Mouse (Mus musculus): ENCODE measurements around the gene Frmd4a. TPM values are rescaled to one million over a fixed set of nuclear protein-coding genes. Genes with fewer than 3 reads are reported as not detected.

Frmd4a gene
- polyA plus RNA-seq, 1 experiment from 2014 or later = 24.2 TPM

- WGBS (ENCODE audit: missing documents) = 45% methylated on average over 11 of the region's 11 CpGs
- H3K36me3 ChIP-seq (ENCODE audit: inconsistent target) = no peaks in the 10 kb centered on the region
- H3K4me3 ChIP-seq (ENCODE audit: inconsistent target) = no peak overlapping the region
- no peak overlapping the region for H3K27ac ChIP-seq
- H3K79me2 ChIP-seq (ENCODE audit: inconsistent target) = no peaks in the 10 kb centered on the region
Measured at GRCm38 (mm10) chr2:4531533-4532197, 514.1 kb downstream of the Frmd4a start.

DNA sequence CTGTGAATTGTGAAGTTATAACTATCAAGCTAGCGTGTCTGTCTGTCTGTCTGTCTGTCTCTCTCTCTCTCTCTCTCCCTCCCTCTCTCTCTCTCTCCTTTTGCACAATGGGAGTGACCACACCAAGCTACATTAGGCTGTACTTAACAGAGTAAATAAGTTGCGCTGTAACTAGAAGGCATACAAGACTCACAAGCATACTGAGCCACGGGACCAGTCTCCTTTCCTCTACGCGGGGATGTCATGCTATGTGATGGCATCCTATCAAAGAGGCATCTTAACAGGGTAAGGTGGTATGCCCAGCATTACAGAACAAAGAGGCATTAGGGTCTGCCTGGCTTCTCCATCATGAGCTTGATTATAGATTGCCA lies 514.7 kb downstream of the Frmd4a start:
- WGBS (ENCODE audit: missing documents) = 100% methylated on average over 4 of the region's 5 CpGs
- Histone ChIP-seq H3K36me3 (ENCODE audit: inconsistent target) (no peaks in the 10 kb centered on the region), H3K4me3 (ENCODE audit: inconsistent target) (no peak overlapping the region), H3K79me2 (ENCODE audit: inconsistent target) (no peaks in the 10 kb centered on the region), H3K27ac (no peak overlapping the region)

DNA sequence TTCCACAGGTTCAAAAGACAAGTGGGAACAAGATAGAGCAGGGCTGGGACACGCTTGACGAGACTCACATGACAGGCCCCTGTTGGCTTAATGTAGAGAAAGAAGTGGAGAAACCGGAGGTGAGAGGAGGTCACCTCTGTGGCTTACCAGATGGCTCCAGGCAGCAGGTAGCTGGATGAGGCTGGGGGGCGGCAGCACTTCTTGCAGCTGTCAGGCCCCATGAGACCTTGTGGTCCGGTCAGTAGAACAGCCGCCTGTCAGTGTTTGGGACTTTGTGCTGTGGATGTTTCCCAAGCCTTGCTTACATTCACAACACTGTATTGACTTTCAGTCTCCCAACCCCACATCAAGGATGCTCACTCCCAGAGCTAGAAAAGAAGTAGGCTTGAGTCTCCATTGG lies 515.4 kb downstream of the Frmd4a start:
- WGBS (ENCODE audit: missing documents) = 98% methylated on average over 6 of the region's 6 CpGs
- no peaks in the 10 kb centered on the region for H3K36me3 ChIP-seq (ENCODE audit: inconsistent target)
- no peak overlapping the region for H3K4me3 ChIP-seq (ENCODE audit: inconsistent target)
- no peak overlapping the region for H3K27ac ChIP-seq
- H3K79me2 ChIP-seq (ENCODE audit: inconsistent target) = no peaks in the 10 kb centered on the region

GRCm38 (mm10) chr2:4535187-4535864 lies 517.8 kb downstream of the Frmd4a start:
- WGBS (ENCODE audit: missing documents) = 95% methylated on average over 9 of the region's 9 CpGs
- no peaks in the 10 kb centered on the region for H3K79me2 ChIP-seq (ENCODE audit: inconsistent target)
- no peaks in the 10 kb centered on the region for H3K36me3 ChIP-seq (ENCODE audit: inconsistent target)
- H3K4me3 ChIP-seq (ENCODE audit: inconsistent target) = no peak overlapping the region
- no peak overlapping the region for H3K27ac ChIP-seq

DNA sequence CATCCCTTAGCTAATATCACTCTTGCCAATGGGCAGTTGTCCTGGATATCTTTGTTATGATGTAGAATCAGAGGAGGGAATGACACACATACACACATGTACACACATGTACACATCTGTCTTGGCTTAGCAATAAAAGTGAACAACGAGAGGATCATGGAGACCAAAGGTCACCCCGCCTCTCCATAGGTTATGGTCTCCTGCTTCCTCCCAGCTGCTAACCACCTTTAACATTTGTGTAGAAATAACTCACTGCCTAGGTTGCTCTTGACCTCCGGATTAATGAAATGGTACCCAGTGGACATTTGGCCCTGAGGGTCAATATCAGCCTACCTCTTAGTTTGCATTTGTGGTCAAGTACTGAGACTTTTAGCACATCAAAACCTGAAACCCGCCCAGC lies 523.8 kb downstream of the Frmd4a start:
- H3K79me2 ChIP-seq (ENCODE audit: inconsistent target) = no peaks in the 10 kb centered on the region

GRCm38 (mm10) chr2:4541844-4542628 lies 524.5 kb downstream of the Frmd4a start:
- 92% methylated on average over 11 of the region's 11 CpGs for WGBS (ENCODE audit: missing documents)
- no peaks in the 10 kb centered on the region for H3K79me2 ChIP-seq (ENCODE audit: inconsistent target)
- no peak overlapping the region for H3K27ac ChIP-seq

More for the DNA sequence above, 523.8 kb downstream of the Frmd4a start:
- H3K36me3 ChIP-seq (ENCODE audit: inconsistent target) = no peaks in the 10 kb centered on the region
- H3K27ac ChIP-seq = no peak overlapping the region
- no peak overlapping the region for H3K4me3 ChIP-seq (ENCODE audit: inconsistent target)
- 98% methylated on average over 4 of the region's 4 CpGs for WGBS (ENCODE audit: missing documents)

GRCm38 (mm10) chr2:4542629-4543416 lies 525.3 kb downstream of the Frmd4a start:
- Histone ChIP-seq H3K27ac (no peak overlapping the region), H3K4me3 (ENCODE audit: inconsistent target) (no peak overlapping the region), H3K79me2 (ENCODE audit: inconsistent target) (no peaks in the 10 kb centered on the region), H3K36me3 (ENCODE audit: inconsistent target) (no peaks in the 10 kb centered on the region)
- 88% methylated on average over 11 of the region's 11 CpGs for WGBS (ENCODE audit: missing documents)

More at GRCm38 (mm10) chr2:4541844-4542628, 524.5 kb downstream of the Frmd4a start:
- Histone ChIP-seq H3K36me3 (ENCODE audit: inconsistent target) (no peaks in the 10 kb centered on the region), H3K4me3 (ENCODE audit: inconsistent target) (no peak overlapping the region)

- H3K79me2 ChIP-seq (ENCODE audit: inconsistent target) = no peaks in the 10 kb centered on the region
- no peak overlapping the region for H3K27ac ChIP-seq
- 100% methylated on average over 1 of the region's 1 CpGs for WGBS (ENCODE audit: missing documents)
- H3K4me3 ChIP-seq (ENCODE audit: inconsistent target) = no peak overlapping the region
- H3K36me3 ChIP-seq (ENCODE audit: inconsistent target) = no peaks in the 10 kb centered on the region
Measured at GRCm38 (mm10) chr2:4543417-4543775, 525.9 kb downstream of the Frmd4a start.

- WGBS (ENCODE audit: missing documents) = 91% methylated on average over 5 of the region's 5 CpGs
- H3K79me2 ChIP-seq (ENCODE audit: inconsistent target) = no peaks in the 10 kb centered on the region
- no peak overlapping the region for H3K4me3 ChIP-seq (ENCODE audit: inconsistent target)
- no peak overlapping the region for H3K27ac ChIP-seq
- no peaks in the 10 kb centered on the region for H3K36me3 ChIP-seq (ENCODE audit: inconsistent target)
Measured at GRCm38 (mm10) chr2:4544360-4544759, 526.8 kb downstream of the Frmd4a start.

DNA sequence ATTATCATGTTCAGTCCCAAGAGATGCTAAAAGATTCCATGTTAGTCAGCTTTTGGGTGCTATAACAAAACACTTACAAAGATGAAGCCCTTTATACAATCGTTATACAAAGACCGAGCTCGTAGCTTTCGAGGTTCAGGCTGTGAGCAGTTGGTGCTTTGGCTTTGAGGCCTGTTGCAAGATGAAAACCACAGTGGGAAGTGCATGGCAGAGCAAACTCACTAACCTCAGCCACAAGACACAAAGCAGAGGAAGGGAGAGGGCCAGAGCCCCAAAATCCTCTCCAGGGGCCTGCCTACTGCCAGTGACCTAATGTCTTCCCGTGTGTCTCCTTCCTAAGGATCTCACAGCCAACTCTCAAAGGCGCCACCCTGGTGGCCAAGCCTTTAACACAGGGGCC lies 527.7 kb downstream of the Frmd4a start:
- Histone ChIP-seq H3K27ac (no peak overlapping the region), H3K36me3 (ENCODE audit: inconsistent target) (no peaks in the 10 kb centered on the region), H3K79me2 (ENCODE audit: inconsistent target) (no peaks in the 10 kb centered on the region), H3K4me3 (ENCODE audit: inconsistent target) (no peak overlapping the region)
- 40% methylated on average over 5 of the region's 6 CpGs for WGBS (ENCODE audit: missing documents)

DNA sequence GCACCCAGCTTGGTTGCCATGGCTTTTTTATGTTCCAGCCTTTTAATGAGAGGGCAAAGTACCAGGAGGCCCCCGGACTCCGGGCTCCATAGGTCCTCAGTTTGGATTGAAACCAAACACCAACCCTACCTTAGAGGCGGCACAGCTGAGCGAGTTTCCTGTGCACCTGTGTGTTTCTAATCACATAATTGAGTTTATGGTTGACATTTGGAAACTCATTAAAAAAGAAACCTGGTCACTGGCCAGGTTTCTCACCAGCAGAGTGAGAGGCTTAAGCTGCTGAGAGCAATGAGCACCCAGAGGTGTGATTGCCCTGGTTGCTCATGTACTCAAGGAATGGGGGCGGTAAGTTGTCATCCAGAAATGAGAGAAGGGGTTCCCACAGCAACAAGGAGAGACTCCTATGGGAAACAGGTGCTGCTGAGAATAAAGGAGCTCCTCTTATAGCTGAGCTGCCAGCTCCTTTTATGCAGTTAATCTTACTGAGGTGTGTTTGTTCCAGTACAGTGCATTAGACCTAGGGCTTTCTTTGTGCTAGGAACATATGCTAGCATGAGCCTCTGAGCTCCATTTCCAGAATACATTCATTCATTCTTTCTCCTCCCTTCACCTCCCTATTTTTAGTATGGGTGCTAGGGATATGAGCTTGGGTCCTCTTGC lies 529.6 kb downstream of the Frmd4a start:
- 94% methylated on average over 5 of the region's 5 CpGs for WGBS (ENCODE audit: missing documents)
- Histone ChIP-seq H3K27ac (no peak overlapping the region), H3K79me2 (ENCODE audit: inconsistent target) (no peaks in the 10 kb centered on the region), H3K4me3 (ENCODE audit: inconsistent target) (no peak overlapping the region), H3K36me3 (ENCODE audit: inconsistent target) (no peaks in the 10 kb centered on the region)

DNA sequence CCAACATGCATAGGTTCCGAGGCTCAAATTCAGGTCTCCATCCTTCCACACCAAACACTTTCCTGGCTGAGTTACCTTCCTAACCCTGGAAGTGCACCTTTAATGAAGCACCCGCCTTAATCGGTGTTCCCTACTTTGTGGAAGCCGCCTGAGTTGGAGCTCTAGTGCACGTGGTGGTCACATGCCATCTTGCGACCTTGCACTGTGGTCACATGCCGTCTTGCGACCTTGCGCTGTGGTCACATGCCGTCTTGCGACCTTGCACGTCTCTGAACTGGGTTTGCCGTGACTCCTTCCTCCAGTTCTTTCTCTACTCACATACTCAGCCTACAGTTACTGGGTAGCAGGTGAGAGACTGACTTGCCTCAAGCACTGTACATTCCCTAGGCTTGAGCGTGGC lies 531.8 kb downstream of the Frmd4a start:
- H3K36me3 ChIP-seq (ENCODE audit: inconsistent target) = no peaks in the 10 kb centered on the region
- 92% methylated on average over 14 of the region's 14 CpGs for WGBS (ENCODE audit: missing documents)
- H3K27ac ChIP-seq = no peak overlapping the region
- H3K79me2 ChIP-seq (ENCODE audit: inconsistent target) = no peaks in the 10 kb centered on the region
- H3K4me3 ChIP-seq (ENCODE audit: inconsistent target) = no peak overlapping the region

DNA sequence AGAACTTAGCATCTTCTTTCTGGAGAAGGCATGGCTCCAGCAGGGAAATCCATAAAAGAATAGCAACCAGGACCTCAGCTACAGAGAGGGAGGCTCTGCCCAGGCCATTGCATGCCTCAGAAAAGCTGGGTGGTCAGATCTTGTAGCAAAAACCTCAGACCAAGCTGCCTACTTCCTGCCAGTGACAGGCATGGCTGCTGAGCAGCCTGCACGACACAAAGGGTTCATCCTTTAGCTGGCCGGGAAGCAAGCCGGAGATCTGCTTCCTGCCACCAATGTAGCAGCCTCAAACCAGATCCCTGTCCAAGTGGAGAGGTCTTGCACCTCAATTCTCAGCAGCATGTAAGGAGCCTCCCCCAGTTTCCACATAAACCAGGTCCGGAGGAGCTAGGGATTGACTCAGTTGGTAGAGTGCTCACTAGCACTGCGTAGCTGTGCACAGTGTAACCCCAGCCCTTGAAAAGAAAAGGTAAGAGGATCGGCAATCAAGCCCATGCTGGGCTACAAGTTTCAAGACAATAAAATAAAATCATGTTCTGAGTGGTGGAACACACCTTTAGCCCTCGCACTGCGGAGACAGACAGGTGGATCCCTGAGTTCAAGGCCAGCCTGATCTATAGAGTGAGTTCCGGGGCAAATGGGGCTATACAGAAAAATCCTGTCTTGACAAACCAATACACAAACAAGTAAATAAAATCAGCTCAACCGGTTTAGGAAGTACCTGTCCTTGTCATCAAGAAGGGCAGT lies 532.7 kb downstream of the Frmd4a start:
- no peaks in the 10 kb centered on the region for H3K79me2 ChIP-seq (ENCODE audit: inconsistent target)
- no peak overlapping the region for H3K4me3 ChIP-seq (ENCODE audit: inconsistent target)
- H3K36me3 ChIP-seq (ENCODE audit: inconsistent target) = no peaks in the 10 kb centered on the region
- 76% methylated on average over 10 of the region's 10 CpGs for WGBS (ENCODE audit: missing documents)
- no peak overlapping the region for H3K27ac ChIP-seq
